Mouse (Mus musculus): ENCODE measurements around the gene Grm8. TPM values are rescaled to one million over a fixed set of nuclear protein-coding genes. Genes with fewer than 3 reads are reported as not detected.
"Not testable (repeated sequence)": the region's sequence is repeated elsewhere in the genome, so short reads cannot be mapped to it uniquely, and the experiment has no call there.

Gene Grm8
- total RNA-seq, 2 experiments from 2014 or later: 19.8 to 20.9 TPM

- no peak for DNase-seq (ENCODE audit: extremely low spot score in 1 of 2, low spot score in 2 of 2)
- intact Hi-C loops (cut with DNase I): no loop called here
Measured at GRCm38 (mm10) chr6:27904358-27904757, 230.6 kb downstream of the Grm8 start.

GRCm38 (mm10) chr6:27902224-27902623 is 232.8 kb downstream of the Grm8 start:
- intact Hi-C loops (cut with DNase I): no loop called here
- DNase-seq (ENCODE audit: extremely low spot score in 1 of 2, low spot score in 2 of 2): no peak

- intact Hi-C loops (cut with DNase I): no loop called here
- DNase-seq (ENCODE audit: extremely low spot score in 1 of 2, low spot score in 2 of 2): no peak
Measured at GRCm38 (mm10) chr6:27901396-27901795, 233.6 kb downstream of the Grm8 start.

- DNase-seq (ENCODE audit: extremely low spot score in 1 of 2, low spot score in 2 of 2): no peak
- intact Hi-C loops (cut with DNase I): no loop called here
Measured at GRCm38 (mm10) chr6:27895153-27895552, 239.8 kb downstream of the Grm8 start.

- intact Hi-C loops (cut with DNase I): no loop called here
- DNase-seq (ENCODE audit: extremely low spot score in 1 of 2, low spot score in 2 of 2): no peak
Measured at GRCm38 (mm10) chr6:27892886-27893285, 242.1 kb downstream of the Grm8 start.

GRCm38 (mm10) chr6:27888391-27888790 is 246.6 kb downstream of the Grm8 start:
- intact Hi-C loops (cut with DNase I): no loop called here
- no peak for DNase-seq (ENCODE audit: extremely low spot score in 1 of 2, low spot score in 2 of 2)

- intact Hi-C loops (cut with DNase I): no loop called here
- DNase-seq (ENCODE audit: extremely low spot score in 1 of 2, low spot score in 2 of 2): no peak
Measured at GRCm38 (mm10) chr6:27887922-27888321, 247.1 kb downstream of the Grm8 start.

- intact Hi-C loops (cut with DNase I): no loop called here
Measured at GRCm38 (mm10) chr6:27885786-27886185, 249.2 kb downstream of the Grm8 start.

GRCm38 (mm10) chr6:27849644-27850043 is 285.3 kb downstream of the Grm8 start:
- intact Hi-C loops (cut with DNase I): no loop called here
- DNase-seq (ENCODE audit: extremely low spot score in 1 of 2, low spot score in 2 of 2): no peak

More at GRCm38 (mm10) chr6:27885786-27886185, 249.2 kb downstream of the Grm8 start:
- DNase-seq (ENCODE audit: extremely low spot score in 1 of 2, low spot score in 2 of 2): no peak

GRCm38 (mm10) chr6:27836159-27836558 is 298.8 kb downstream of the Grm8 start:
- DNase-seq (ENCODE audit: extremely low spot score in 1 of 2, low spot score in 2 of 2): no peak
- intact Hi-C loops (cut with DNase I): no loop called here

GRCm38 (mm10) chr6:27819735-27820134 is 315.2 kb downstream of the Grm8 start:
- intact Hi-C loops (cut with DNase I); DNase-seq (ENCODE audit: extremely low spot score in 1 of 2, low spot score in 2 of 2): not testable (repeated sequence)

- intact Hi-C loops (cut with DNase I): no loop called here
- no peak for DNase-seq (ENCODE audit: extremely low spot score in 1 of 2, low spot score in 2 of 2)
Measured at GRCm38 (mm10) chr6:27812789-27813188, 322.2 kb downstream of the Grm8 start.

- intact Hi-C loops (cut with DNase I): no loop called here
- DNase-seq (ENCODE audit: extremely low spot score in 1 of 2, low spot score in 2 of 2): no peak
Measured at GRCm38 (mm10) chr6:27809996-27810395, 325.0 kb downstream of the Grm8 start.

GRCm38 (mm10) chr6:27806741-27807140 is 328.2 kb downstream of the Grm8 start:
- intact Hi-C loops (cut with DNase I): no loop called here

GRCm38 (mm10) chr6:27800881-27801572 is 334.0 kb downstream of the Grm8 start:
- intact Hi-C loops (cut with DNase I): no loop called here
- DNase-seq (ENCODE audit: extremely low spot score in 1 of 2, low spot score in 2 of 2): no peak

More at GRCm38 (mm10) chr6:27806741-27807140, 328.2 kb downstream of the Grm8 start:
- no peak for DNase-seq (ENCODE audit: extremely low spot score in 1 of 2, low spot score in 2 of 2)

- intact Hi-C loops (cut with DNase I): no loop called here
- no peak for DNase-seq (ENCODE audit: extremely low spot score in 1 of 2, low spot score in 2 of 2)
Measured at GRCm38 (mm10) chr6:27798735-27799134, 336.2 kb downstream of the Grm8 start.

- DNase-seq (ENCODE audit: extremely low spot score in 1 of 2, low spot score in 2 of 2): no peak
- intact Hi-C loops (cut with DNase I): no loop called here
Measured at GRCm38 (mm10) chr6:27789566-27789965, 345.4 kb downstream of the Grm8 start.

GRCm38 (mm10) chr6:27789151-27789550 is 345.8 kb downstream of the Grm8 start:
- DNase-seq (ENCODE audit: extremely low spot score in 1 of 2, low spot score in 2 of 2): no peak
- intact Hi-C loops (cut with DNase I): no loop called here

GRCm38 (mm10) chr6:27782251-27782650 is 352.7 kb downstream of the Grm8 start:
- intact Hi-C loops (cut with DNase I): no loop called here
- no peak for DNase-seq (ENCODE audit: extremely low spot score in 1 of 2, low spot score in 2 of 2)

GRCm38 (mm10) chr6:27781371-27781770 is 353.6 kb downstream of the Grm8 start:
- DNase-seq (ENCODE audit: extremely low spot score in 1 of 2, low spot score in 2 of 2): no peak
- intact Hi-C loops (cut with DNase I): no loop called here

All from left cerebral cortex, postnatal 10 days (tissue).